Mouse (Mus musculus): ENCODE results near the gene Snhg11. TPM values are rescaled to one million over a fixed set of nuclear protein-coding genes. Genes with fewer than 3 reads are reported as not detected.

Snhg11 gene
- polyA plus RNA-seq, 1 experiment from 2014 or later = 39.6 TPM

- no peak for DNase-seq (ENCODE audit: low spot score)
- Histone ChIP-seq H3K27ac (ENCODE audit: low read depth, low read length) (no peak overlapping the region), H3K36me3 (ENCODE audit: control insufficient read depth, insufficient read depth, low read length) (peaks cover 6% of the 10 kb centered on the region), H3K4me2 (ENCODE audit: low read depth) (no peak overlapping the region), H3K27me3 (ENCODE audit: control insufficient read depth, insufficient read depth, low read length) (no peaks in the 10 kb centered on the region), H3K4me3 (ENCODE audit: low read depth, low read length) (no peak overlapping the region), H3K9ac (ENCODE audit: low read length) (no peak overlapping the region), H3K4me1 (ENCODE audit: control insufficient read depth, insufficient read depth, low read length) (peaks cover 8% of the 10 kb centered on the region; the same call in 1 of the 2 replicates), H3K9me3 (ENCODE audit: control insufficient read depth, low read length) (no peaks in the 10 kb centered on the region)
- 86% methylated on average over 4 of the region's 4 CpGs for WGBS
- ATAC-seq (ENCODE audit: insufficient read depth, low FRiP score, low TSS enrichment) = no peak
Measured at GRCm38 (mm10) chr2:158364175-158364574, 11.3 kb upstream of the Snhg11 start.

GRCm38 (mm10) chr2:158365099-158365850 is 10.2 kb upstream of the Snhg11 start:
- no peaks in the 10 kb centered on the region for H3K27me3 ChIP-seq (ENCODE audit: control insufficient read depth, insufficient read depth, low read length)
- no peak overlapping the region for H3K27ac ChIP-seq (ENCODE audit: low read depth, low read length)
- no peak overlapping the region for H3K4me3 ChIP-seq (ENCODE audit: low read depth, low read length)
- DNase-seq (ENCODE audit: low spot score) (no peak), ATAC-seq (ENCODE audit: insufficient read depth, low FRiP score, low TSS enrichment) (no peak)
- no peak overlapping the region for H3K4me2 ChIP-seq (ENCODE audit: low read depth)
- WGBS = 79% methylated on average over 12 of the region's 12 CpGs
- H3K9ac ChIP-seq (ENCODE audit: low read length) = no peak overlapping the region
- peaks cover 2% of the 10 kb centered on the region; the same call in 1 of the 2 replicates for H3K4me1 ChIP-seq (ENCODE audit: control insufficient read depth, insufficient read depth, low read length)
- no peaks in the 10 kb centered on the region for H3K36me3 ChIP-seq (ENCODE audit: control insufficient read depth, insufficient read depth, low read length)
- H3K9me3 ChIP-seq (ENCODE audit: control insufficient read depth, low read length) = no peaks in the 10 kb centered on the region

- DNase-seq (ENCODE audit: low spot score) (no peak), ATAC-seq (ENCODE audit: insufficient read depth, low FRiP score, low TSS enrichment) (no peak)
- no peak overlapping the region for H3K4me2 ChIP-seq (ENCODE audit: low read depth)
- no peaks in the 10 kb centered on the region for H3K4me1 ChIP-seq (ENCODE audit: control insufficient read depth, insufficient read depth, low read length)
- no peak overlapping the region for H3K27ac ChIP-seq (ENCODE audit: low read depth, low read length)
- H3K9me3 ChIP-seq (ENCODE audit: control insufficient read depth, low read length) = no peaks in the 10 kb centered on the region
- H3K9ac ChIP-seq (ENCODE audit: low read length) = no peak overlapping the region
- H3K27me3 ChIP-seq (ENCODE audit: control insufficient read depth, insufficient read depth, low read length) = no peaks in the 10 kb centered on the region
- H3K36me3 ChIP-seq (ENCODE audit: control insufficient read depth, insufficient read depth, low read length) = no peaks in the 10 kb centered on the region
- 91% methylated on average over 5 of the region's 5 CpGs for WGBS
- no peak overlapping the region for H3K4me3 ChIP-seq (ENCODE audit: low read depth, low read length)
Measured at GRCm38 (mm10) chr2:158367654-158368053, 7.8 kb upstream of the Snhg11 start.

- Histone ChIP-seq H3K4me2 (ENCODE audit: low read depth) (no peak overlapping the region), H3K9me3 (ENCODE audit: control insufficient read depth, low read length) (no peaks in the 10 kb centered on the region), H3K4me3 (ENCODE audit: low read depth, low read length) (no peak overlapping the region), H3K36me3 (ENCODE audit: control insufficient read depth, insufficient read depth, low read length) (no peaks in the 10 kb centered on the region), H3K27me3 (ENCODE audit: control insufficient read depth, insufficient read depth, low read length) (no peaks in the 10 kb centered on the region), H3K9ac (ENCODE audit: low read length) (no peak overlapping the region), H3K27ac (ENCODE audit: low read depth, low read length) (no peak overlapping the region), H3K4me1 (ENCODE audit: control insufficient read depth, insufficient read depth, low read length) (no peaks in the 10 kb centered on the region)
- 93% methylated on average over 8 of the region's 8 CpGs for WGBS
- ATAC-seq (ENCODE audit: insufficient read depth, low FRiP score, low TSS enrichment) = no peak
- no peak for DNase-seq (ENCODE audit: low spot score)
Measured at GRCm38 (mm10) chr2:158368313-158368712, 7.1 kb upstream of the Snhg11 start.

- no peak overlapping the region for H3K4me2 ChIP-seq (ENCODE audit: low read depth)
- no peak overlapping the region for H3K4me3 ChIP-seq (ENCODE audit: low read depth, low read length)
- no peak overlapping the region for H3K27ac ChIP-seq (ENCODE audit: low read depth, low read length)
- WGBS = 78% methylated on average over 3 of the region's 3 CpGs
- no peaks in the 10 kb centered on the region for H3K36me3 ChIP-seq (ENCODE audit: control insufficient read depth, insufficient read depth, low read length)
- DNase-seq (ENCODE audit: low spot score) (no peak), ATAC-seq (ENCODE audit: insufficient read depth, low FRiP score, low TSS enrichment) (no peak)
- H3K9me3 ChIP-seq (ENCODE audit: control insufficient read depth, low read length) = no peaks in the 10 kb centered on the region
- no peak overlapping the region for H3K9ac ChIP-seq (ENCODE audit: low read length)
- no peaks in the 10 kb centered on the region for H3K27me3 ChIP-seq (ENCODE audit: control insufficient read depth, insufficient read depth, low read length)
- no peaks in the 10 kb centered on the region for H3K4me1 ChIP-seq (ENCODE audit: control insufficient read depth, insufficient read depth, low read length)
Measured at GRCm38 (mm10) chr2:158369474-158370172, 5.8 kb upstream of the Snhg11 start.

- no peak for ATAC-seq (ENCODE audit: insufficient read depth, low FRiP score, low TSS enrichment)
- Histone ChIP-seq H3K4me1 (ENCODE audit: control insufficient read depth, insufficient read depth, low read length) (no peaks in the 10 kb centered on the region), H3K9me3 (ENCODE audit: control insufficient read depth, low read length) (no peaks in the 10 kb centered on the region)
Measured at GRCm38 (mm10) chr2:158370173-158370550, 5.3 kb upstream of the Snhg11 start.

GRCm38 (mm10) chr2:158373061-158373460 is 2.4 kb upstream of the Snhg11 start:
- 0 out of 2 replicates have a peak, but pooled peaks cover 2% of the 10 kb centered on the region for H3K27me3 ChIP-seq (ENCODE audit: control insufficient read depth, insufficient read depth, low read length)
- H3K9me3 ChIP-seq (ENCODE audit: control insufficient read depth, low read length) = no peaks in the 10 kb centered on the region
- H3K36me3 ChIP-seq (ENCODE audit: control insufficient read depth, insufficient read depth, low read length) = no peaks in the 10 kb centered on the region
- H3K9ac ChIP-seq (ENCODE audit: low read length) = no peak overlapping the region
- no peaks in the 10 kb centered on the region for H3K4me1 ChIP-seq (ENCODE audit: control insufficient read depth, insufficient read depth, low read length)
- no peak overlapping the region for H3K4me2 ChIP-seq (ENCODE audit: low read depth)
- no peak overlapping the region for H3K27ac ChIP-seq (ENCODE audit: low read depth, low read length)
- ATAC-seq (ENCODE audit: insufficient read depth, low FRiP score, low TSS enrichment) (no peak), DNase-seq (ENCODE audit: low spot score) (no peak)
- 83% methylated on average over 5 of the region's 5 CpGs for WGBS
- H3K4me3 ChIP-seq (ENCODE audit: low read depth, low read length) = no peak overlapping the region

More at GRCm38 (mm10) chr2:158370173-158370550, 5.3 kb upstream of the Snhg11 start:
- WGBS = 6% methylated on average over 5 of the region's 5 CpGs
- Histone ChIP-seq H3K27me3 (ENCODE audit: control insufficient read depth, insufficient read depth, low read length) (no peaks in the 10 kb centered on the region), H3K4me3 (ENCODE audit: low read depth, low read length) (no peak overlapping the region), H3K9ac (ENCODE audit: low read length) (no peak overlapping the region), H3K27ac (ENCODE audit: low read depth, low read length) (no peak overlapping the region), H3K36me3 (ENCODE audit: control insufficient read depth, insufficient read depth, low read length) (no peaks in the 10 kb centered on the region), H3K4me2 (ENCODE audit: low read depth) (no peak overlapping the region)
- no peak for DNase-seq (ENCODE audit: low spot score)

- no peak for DNase-seq (ENCODE audit: low spot score)
- Histone ChIP-seq H3K9ac (ENCODE audit: low read length) (no peak overlapping the region), H3K4me1 (ENCODE audit: control insufficient read depth, insufficient read depth, low read length) (no peaks in the 10 kb centered on the region), H3K4me2 (ENCODE audit: low read depth) (no peak overlapping the region), H3K4me3 (ENCODE audit: low read depth, low read length) (no peak overlapping the region), H3K9me3 (ENCODE audit: control insufficient read depth, low read length) (no peaks in the 10 kb centered on the region), H3K27ac (ENCODE audit: low read depth, low read length) (no peak overlapping the region), H3K27me3 (ENCODE audit: control insufficient read depth, insufficient read depth, low read length) (0 out of 2 replicates have a peak, but pooled peaks cover 2% of the 10 kb centered on the region), H3K36me3 (ENCODE audit: control insufficient read depth, insufficient read depth, low read length) (no peaks in the 10 kb centered on the region)
- 62% methylated on average over 7 of the region's 7 CpGs for WGBS
- ATAC-seq (ENCODE audit: insufficient read depth, low FRiP score, low TSS enrichment) = no peak
Measured at GRCm38 (mm10) chr2:158373516-158373915, 1.9 kb upstream of the Snhg11 start.

All from neural tube, embryonic 11.5 days (tissue).